In the genomic region with DNA sequence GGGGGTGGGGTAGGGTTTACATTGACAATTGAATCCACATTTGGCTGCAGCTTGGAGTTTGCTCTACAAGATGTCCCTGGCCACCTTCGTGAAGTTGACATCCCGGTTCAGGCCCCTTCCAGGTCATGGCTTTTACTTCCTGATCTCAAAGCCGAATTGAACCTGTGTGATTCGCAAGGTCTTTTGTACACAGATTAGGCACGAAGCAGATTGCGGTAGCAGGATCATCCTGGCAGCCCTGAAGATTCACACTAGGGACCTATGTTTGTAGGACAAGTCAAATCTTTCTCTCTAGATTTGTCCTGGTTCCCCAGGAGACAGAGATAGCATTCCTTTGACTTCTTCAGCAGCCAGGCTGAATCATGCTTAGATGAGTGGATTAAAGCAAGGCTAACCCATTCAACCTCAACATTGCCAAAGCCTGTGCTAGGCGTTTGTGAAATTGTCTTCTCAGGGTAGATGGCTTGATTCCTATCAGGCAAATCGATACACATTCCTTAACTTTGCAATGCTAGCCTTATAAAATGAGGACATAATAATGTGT, we compare ENCODE assay signal across 10 mouse cellular contexts.
DNase-seq lines count a peak whose midpoint lies in the region; ATAC-seq and TF ChIP-seq lines count a peak whose summit lies in the region.
"Had no signal": no experiment of that assay in that cellular context is flagged by ENCODE, and none has a peak within 500 bp of the region (broad histone marks: within the 10 kb centered on the region; RNA-seq: fewer than 3 reads in every experiment).

No protein-coding gene starts in this region.

- intact Hi-C loops in heart, adult 2 months (cut with DNase I) = no loop called here
- intact Hi-C loops in left cerebral cortex, postnatal 36 days (cut with DNase I) = no loop called here
- intact Hi-C loops in left cerebral cortex, postnatal 25 days (cut with DNase I) = no loop called here

- 63% methylated on average over 8 of the region's 8 CpGs for WGBS in heart, postnatal 0 days
- WGBS in heart, adult 2 months = 64% methylated on average over 8 of the region's 8 CpGs
- WGBS in embryonic facial prominence, embryonic 13.5 days = 27% methylated on average over 8 of the region's 8 CpGs
- 24% methylated on average over 8 of the region's 8 CpGs for WGBS in hindbrain, embryonic 15.5 days
- 12% methylated on average over 8 of the region's 8 CpGs for WGBS in midbrain, embryonic 15.5 days

- TF ChIP-seq POLR2A in heart, adult 2 months (IDR thresholded peaks at IDR 0.05; ENCODE audit: insufficient read depth, low read depth, low read length) = no peak

- 0 out of 2 replicates have a peak overlapping the region, but pooled peaks have one; percentile 58 for H3K9ac ChIP-seq in heart, postnatal 0 days (replicated peaks; ENCODE audit: low read depth, low read length)
- H3K9ac ChIP-seq in heart, adult 2 months (ENCODE audit: low read depth, low read length) = no peak overlapping the region
- no peak overlapping the region for H3K9ac ChIP-seq in embryonic facial prominence, embryonic 13.5 days
- no peak overlapping the region for H3K9ac ChIP-seq in hindbrain, embryonic 15.5 days
- no peak overlapping the region for H3K9ac ChIP-seq in midbrain, embryonic 15.5 days

- H3K36me3 ChIP-seq in heart, postnatal 0 days (replicated peaks; ENCODE audit: control insufficient read depth, insufficient read depth, low read length) = no peaks in the 10 kb centered on the region
- peaks cover 8% of the 10 kb centered on the region for H3K36me3 ChIP-seq in heart, adult 2 months (ENCODE audit: control insufficient read depth, insufficient read depth, low read length)
- H3K36me3 ChIP-seq in embryonic facial prominence, embryonic 13.5 days = no peaks in the 10 kb centered on the region
- no peaks in the 10 kb centered on the region for H3K36me3 ChIP-seq in hindbrain, embryonic 15.5 days
- H3K36me3 ChIP-seq in midbrain, embryonic 15.5 days (replicated peaks) = no peaks in the 10 kb centered on the region

- ATAC-seq in heart, postnatal 0 days (ENCODE audit: insufficient read depth, low read depth) = no peak
- no peak for ATAC-seq in embryonic facial prominence, embryonic 13.5 days (ENCODE audit: insufficient number of reproducible peaks, insufficient read depth, low FRiP score, low TSS enrichment, low read depth)
- no peak for ATAC-seq in hindbrain, embryonic 15.5 days (ENCODE audit: low FRiP score, low read depth)
- ATAC-seq in midbrain, embryonic 15.5 days (replicated peaks) = no peak

- H3K79me2 ChIP-seq in heart, adult 2 months (replicated peaks; ENCODE audit: control insufficient read depth, insufficient read depth, low read length) = peaks cover 3% of the 10 kb centered on the region; the same call in 1 of the 2 replicates

- no peak for TF ChIP-seq CTCF in heart, postnatal 0 days (IDR thresholded peaks at IDR 0.05; ENCODE audit: low read depth)
- no peak for TF ChIP-seq CTCF in heart, adult 2 months (IDR thresholded peaks at IDR 0.05)

- H3K27me3 ChIP-seq in heart, postnatal 0 days (ENCODE audit: control insufficient read depth, insufficient read depth, low read length) = no peaks in the 10 kb centered on the region
- no peaks in the 10 kb centered on the region for H3K27me3 ChIP-seq in heart, adult 2 months (ENCODE audit: control insufficient read depth, insufficient read depth, low read length)
- peaks cover 3% of the 10 kb centered on the region; the same call in 1 of the 2 replicates for H3K27me3 ChIP-seq in embryonic facial prominence, embryonic 13.5 days
- H3K27me3 ChIP-seq in hindbrain, embryonic 15.5 days = no peaks in the 10 kb centered on the region
- 0 out of 2 replicates have a peak, but pooled peaks cover 6% of the 10 kb centered on the region for H3K27me3 ChIP-seq in midbrain, embryonic 15.5 days (replicated peaks)

- no peak overlapping the region for H3K27ac ChIP-seq in heart, postnatal 0 days (ENCODE audit: low read depth)
- H3K27ac ChIP-seq in heart, adult 2 months = no peak overlapping the region
- no peak overlapping the region for H3K27ac ChIP-seq in embryonic facial prominence, embryonic 13.5 days
- no peak overlapping the region for H3K27ac ChIP-seq in hindbrain, embryonic 15.5 days (replicated peaks)
- no peak overlapping the region for H3K27ac ChIP-seq in midbrain, embryonic 15.5 days

- H3K4me1 ChIP-seq in heart, postnatal 0 days (ENCODE audit: control insufficient read depth, insufficient read depth) = peaks cover 25% of the 10 kb centered on the region
- peaks cover 7% of the 10 kb centered on the region for H3K4me1 ChIP-seq in heart, adult 2 months (ENCODE audit: control insufficient read depth, insufficient read depth, low read length)
- H3K4me1 ChIP-seq in embryonic facial prominence, embryonic 13.5 days = peaks cover 37% of the 10 kb centered on the region
- H3K4me1 ChIP-seq in hindbrain, embryonic 15.5 days (replicated peaks) = peaks cover 37% of the 10 kb centered on the region
- H3K4me1 ChIP-seq in midbrain, embryonic 15.5 days = peaks cover 29% of the 10 kb centered on the region

- no peaks in the 10 kb centered on the region for H3K9me3 ChIP-seq in heart, postnatal 0 days (replicated peaks; ENCODE audit: control insufficient read depth, low read length)
- no peaks in the 10 kb centered on the region for H3K9me3 ChIP-seq in embryonic facial prominence, embryonic 13.5 days
- no peaks in the 10 kb centered on the region for H3K9me3 ChIP-seq in hindbrain, embryonic 15.5 days
- H3K9me3 ChIP-seq in midbrain, embryonic 15.5 days = no peaks in the 10 kb centered on the region

- no peak overlapping the region for H3K4me2 ChIP-seq in heart, postnatal 0 days (ENCODE audit: low read depth, low read length)
- peak overlapping the region; percentile 82 for H3K4me2 ChIP-seq in embryonic facial prominence, embryonic 13.5 days
- peak overlapping the region; percentile 78 for H3K4me2 ChIP-seq in hindbrain, embryonic 15.5 days
- H3K4me2 ChIP-seq in midbrain, embryonic 15.5 days = peak overlapping the region; percentile 67; the same call in 1 of the 2 replicates

- H3K4me3 ChIP-seq in heart, postnatal 0 days (ENCODE audit: low read depth, low read length) = no peak overlapping the region
- H3K4me3 ChIP-seq in heart, adult 2 months = no peak overlapping the region
- no peak overlapping the region for H3K4me3 ChIP-seq in embryonic facial prominence, embryonic 13.5 days
- no peak overlapping the region for H3K4me3 ChIP-seq in hindbrain, embryonic 15.5 days
- no peak overlapping the region for H3K4me3 ChIP-seq in midbrain, embryonic 15.5 days

- DNase-seq in heart, postnatal 0 days (ENCODE audit: low spot score) = no peak
- no peak for DNase-seq in heart, adult 2 months
- DNase-seq in cerebellum, adult 18-20 months = no peak
- DNase-seq in left cerebral cortex, postnatal 36 days (ENCODE audit: low spot score in 2 of 2) = no peak
- DNase-seq in left cerebral cortex, postnatal 25 days (ENCODE audit: low spot score in 2 of 2) = no peak
- DNase-seq: kidney, postnatal 36 days; right cerebral cortex, postnatal 4 days had no signal

- TF ChIP-seq EP300 in heart, postnatal 0 days (IDR thresholded peaks at IDR 0.05; ENCODE audit: low read depth) = no peak
- no peak for TF ChIP-seq EP300 in heart, adult 2 months (IDR thresholded peaks at IDR 0.05; ENCODE audit: insufficient read depth, low read depth, low read length)
